Mouse (Mus musculus) midbrain, embryonic 11.5 days (tissue): Measurements from ENCODE around the gene Adgrb3. TPM values are rescaled to one million over a fixed set of nuclear protein-coding genes. Genes with fewer than 3 reads are reported as not detected.

Source experiments
- ATAC-seq: fragments of 200-750 bp; cut with Nextera tagmentation; 2 replicates; pipeline ENCODE4 v1.8.0; 2017; ENCODE audit warnings: moderate TSS enrichment, moderate library complexity; ENCODE audit not compliant: low FRiP score
- DNase-seq: peaks from one replicate; pipeline ENCODE4 v3.0.0; 2015; ENCODE audit warnings: low spot score; ENCODE audit errors: missing footprints
- H3K27ac ChIP-seq: fragments of 300-500 bp; sonication (generic); 2 replicates; pipeline ENCODE4 v1.5.1; 2014; ENCODE audit warnings: low read depth, low read length
- H3K27me3 ChIP-seq: fragments of 300-500 bp; sonication (generic); 2 replicates; pipeline ENCODE4 v1.6.1; 2014; ENCODE audit warnings: mild to moderate bottlenecking, low read length, moderate library complexity, mixed read lengths; ENCODE audit not compliant: control insufficient read depth, insufficient read depth
- H3K36me3 ChIP-seq: fragments of 300-500 bp; sonication (generic); 2 replicates; pipeline ENCODE4 v1.6.1; 2014; ENCODE audit warnings: mild to moderate bottlenecking, low read length, moderate library complexity, mixed read lengths; ENCODE audit not compliant: control insufficient read depth, insufficient read depth
- H3K4me1 ChIP-seq: fragments of 300-500 bp; sonication (generic); 2 replicates; pipeline ENCODE4 v1.6.1; 2014; ENCODE audit warnings: low read length; ENCODE audit not compliant: control insufficient read depth, insufficient read depth
- H3K4me2 ChIP-seq: fragments of 300-500 bp; sonication (generic); 2 replicates; pipeline ENCODE4 v1.6.1; 2014; ENCODE audit warnings: mild to moderate bottlenecking, moderate library complexity
- H3K4me3 ChIP-seq: fragments of 300-500 bp; sonication (generic); 2 replicates; pipeline ENCODE4 v1.5.1; 2014; ENCODE audit warnings: low read depth, low read length
- H3K9ac ChIP-seq: fragments of 300-500 bp; sonication (generic); 2 replicates; pipeline ENCODE4 v1.6.1; 2014; ENCODE audit warnings: low read length
- H3K9me3 ChIP-seq: fragments of 300-500 bp; sonication (generic); 2 replicates; pipeline ENCODE4 v1.6.1; 2016; ENCODE audit warnings: low read length; ENCODE audit not compliant: control insufficient read depth
- WGBS: fragments of 180-500 bp; shearing (Covaris S2); extraction: QIAGEN DNeasy Blood & Tissue Kit; methylation state at CpG from one replicate; pipeline ENCODE4 v1.1.7; 2014; 5-methylcytosine and 5-hydroxymethylcytosine counted together
- polyA plus RNA-seq: library from polyadenylated mRNA; unstranded; fragments of >200 nt; fragmentation: Nextera tagmentation; extraction: Ambion mirVana; gene quantifications from 2 replicates; pipeline ENCODE4 v1.2.1, GENCODE M21; 2014

Adgrb3 gene
- polyA plus RNA-seq, 1 experiment from 2014 or later = 11.5 TPM

DNA sequence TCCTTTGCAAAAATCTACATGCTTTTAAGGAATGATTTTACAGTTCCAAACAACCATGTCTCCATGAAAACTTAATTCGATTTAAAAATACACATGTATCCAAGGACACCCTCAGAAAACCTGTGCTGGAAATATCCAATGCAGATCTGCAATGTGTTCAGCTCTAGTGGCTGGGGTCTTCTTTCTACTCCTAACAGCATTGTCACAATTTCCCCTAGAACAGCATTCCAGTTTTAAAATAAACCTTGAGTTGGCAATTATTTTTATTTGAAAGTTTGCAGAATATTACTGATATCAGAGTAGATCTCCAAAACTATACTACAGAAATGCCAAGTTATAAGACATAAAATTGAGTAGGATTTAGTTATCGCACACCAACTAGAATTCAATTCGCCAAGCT lies 601.6 kb downstream of the Adgrb3 start:
- Histone ChIP-seq H3K27me3 (no peaks in the 10 kb centered on the region), H3K36me3 (no peaks in the 10 kb centered on the region), H3K4me1 (peaks cover 3% of the 10 kb centered on the region; the same call in 1 of the 2 replicates), H3K9ac (peak overlapping the region; percentile 49), H3K27ac (peak overlapping the region; percentile 67), H3K9me3 (no peaks in the 10 kb centered on the region), H3K4me3 (peak overlapping the region; percentile 34), H3K4me2 (peak overlapping the region; percentile 49)
- 45% methylated on average over 3 of the region's 3 CpGs for WGBS
- DNase-seq (no peak), ATAC-seq (no peak)

DNA sequence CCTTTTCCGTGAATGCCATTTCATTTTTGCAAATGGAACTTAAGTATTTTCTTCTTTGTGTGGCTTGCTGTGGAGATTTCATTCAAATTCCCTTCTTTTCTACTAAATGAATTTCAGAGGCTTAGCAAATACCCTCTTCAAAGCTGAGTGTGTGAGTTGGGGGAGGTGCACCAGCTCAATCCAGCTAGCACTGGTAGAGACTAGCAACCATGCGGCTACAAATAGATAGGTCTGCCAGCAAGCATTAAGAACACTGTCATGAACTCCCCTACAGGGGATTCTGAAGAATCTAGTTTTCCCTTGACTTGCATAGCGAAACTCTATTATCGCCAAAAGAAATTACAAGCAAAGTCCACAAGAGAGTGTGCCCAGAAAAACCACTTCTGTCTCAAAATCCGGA lies 624.9 kb downstream of the Adgrb3 start:
- 36% methylated on average over 5 of the region's 5 CpGs for WGBS
- Histone ChIP-seq H3K4me1 (peaks cover 4% of the 10 kb centered on the region; the same call in 1 of the 2 replicates), H3K4me3 (no peak overlapping the region), H3K27me3 (no peaks in the 10 kb centered on the region), H3K27ac (no peak overlapping the region), H3K9me3 (no peaks in the 10 kb centered on the region), H3K36me3 (no peaks in the 10 kb centered on the region), H3K4me2 (no peak overlapping the region), H3K9ac (no peak overlapping the region)
- DNase-seq = no peak
- ATAC-seq = peak; percentile 87; the same call in 1 of the 2 replicates

DNA sequence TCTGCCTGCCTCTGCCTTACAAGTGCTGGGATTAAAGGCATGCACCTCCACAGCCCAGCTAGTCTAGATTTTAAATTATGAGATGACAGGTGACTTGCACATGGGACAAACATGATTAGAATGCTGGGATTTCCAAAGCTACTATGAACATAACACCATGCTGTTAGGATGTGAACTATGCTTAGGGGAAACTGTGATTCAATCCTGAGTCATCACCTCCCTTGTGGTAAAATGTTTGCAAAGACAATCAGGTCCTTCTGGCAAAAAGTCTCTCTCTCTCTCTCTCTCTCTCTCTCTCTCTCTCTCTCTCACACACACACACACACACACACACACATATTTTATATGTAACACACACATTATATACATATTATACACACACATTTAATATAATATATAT lies 630.1 kb downstream of the Adgrb3 start:
- H3K36me3 ChIP-seq = no peaks in the 10 kb centered on the region
- H3K9me3 ChIP-seq = no peaks in the 10 kb centered on the region
- no peak overlapping the region for H3K27ac ChIP-seq
- no peaks in the 10 kb centered on the region for H3K27me3 ChIP-seq
- no peak overlapping the region for H3K4me3 ChIP-seq
- DNase-seq = no peak
- no peaks in the 10 kb centered on the region for H3K4me1 ChIP-seq
- no peak for ATAC-seq
- H3K4me2 ChIP-seq = no peak overlapping the region
- H3K9ac ChIP-seq = no peak overlapping the region

GRCm38 (mm10) chr1:25191986-25192385 lies 637.5 kb downstream of the Adgrb3 start:
- Histone ChIP-seq H3K36me3 (no peaks in the 10 kb centered on the region), H3K27me3 (no peaks in the 10 kb centered on the region), H3K27ac (no peak overlapping the region), H3K9ac (no peak overlapping the region), H3K4me3 (no peak overlapping the region), H3K4me2 (no peak overlapping the region), H3K9me3 (no peaks in the 10 kb centered on the region), H3K4me1 (no peaks in the 10 kb centered on the region)
- ATAC-seq (peak; percentile 61; the same call in 1 of the 2 replicates), DNase-seq (no peak)
- WGBS = 56% methylated on average over 11 of the region's 11 CpGs

- H3K36me3 ChIP-seq = no peaks in the 10 kb centered on the region
- no peaks in the 10 kb centered on the region for H3K27me3 ChIP-seq
- no peak overlapping the region for H3K9ac ChIP-seq
- no peaks in the 10 kb centered on the region for H3K4me1 ChIP-seq
- no peak overlapping the region for H3K4me3 ChIP-seq
- DNase-seq (no peak), ATAC-seq (no peak)
- no peak overlapping the region for H3K4me2 ChIP-seq
- WGBS = 78% methylated on average over 9 of the region's 9 CpGs
- H3K27ac ChIP-seq = no peak overlapping the region
- H3K9me3 ChIP-seq = no peaks in the 10 kb centered on the region
Observed at GRCm38 (mm10) chr1:25189261-25189660, 640.2 kb downstream of the Adgrb3 start.

DNA sequence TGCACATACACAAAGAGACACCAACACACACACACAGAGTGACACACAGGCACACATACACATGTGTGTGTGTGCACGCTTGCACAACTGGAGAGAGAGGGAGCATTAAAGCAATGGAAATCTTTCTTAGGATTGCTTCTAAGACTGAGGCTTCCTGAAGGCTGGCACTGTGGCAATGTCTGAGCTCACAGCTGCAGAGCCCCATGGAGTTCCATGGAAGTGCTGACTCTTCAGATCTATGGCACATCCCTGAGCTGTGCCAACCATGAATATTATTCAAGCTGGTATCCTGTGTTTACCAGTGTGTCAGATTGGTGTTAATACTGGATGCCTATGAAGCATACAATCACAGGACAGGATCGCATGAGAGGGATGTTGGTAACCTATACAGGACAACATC lies 643.6 kb downstream of the Adgrb3 start:
- H3K4me1 ChIP-seq = no peaks in the 10 kb centered on the region
- H3K36me3 ChIP-seq = no peaks in the 10 kb centered on the region
- no peak overlapping the region for H3K27ac ChIP-seq
- WGBS = 94% methylated on average over 2 of the region's 2 CpGs
- no peak for ATAC-seq
- DNase-seq = no peak
- no peaks in the 10 kb centered on the region for H3K9me3 ChIP-seq
- H3K4me2 ChIP-seq = no peak overlapping the region
- H3K4me3 ChIP-seq = no peak overlapping the region
- H3K27me3 ChIP-seq = no peaks in the 10 kb centered on the region
- no peak overlapping the region for H3K9ac ChIP-seq

GRCm38 (mm10) chr1:25181881-25182280 lies 647.6 kb downstream of the Adgrb3 start:
- H3K9ac ChIP-seq = no peak overlapping the region
- no peak for DNase-seq
- WGBS = 76% methylated on average over 2 of the region's 2 CpGs
- H3K9me3 ChIP-seq = no peaks in the 10 kb centered on the region
- no peaks in the 10 kb centered on the region for H3K27me3 ChIP-seq
- H3K4me1 ChIP-seq = peaks cover 21% of the 10 kb centered on the region
- no peak overlapping the region for H3K4me3 ChIP-seq
- no peak overlapping the region for H3K27ac ChIP-seq
- H3K36me3 ChIP-seq = no peaks in the 10 kb centered on the region
- no peak overlapping the region for H3K4me2 ChIP-seq
- ATAC-seq = no peak

GRCm38 (mm10) chr1:25180615-25181014 lies 648.9 kb downstream of the Adgrb3 start:
- Histone ChIP-seq H3K27me3 (no peaks in the 10 kb centered on the region), H3K27ac (peak overlapping the region; percentile 44; the same call in 1 of the 2 replicates), H3K4me1 (peaks cover 21% of the 10 kb centered on the region), H3K9me3 (no peaks in the 10 kb centered on the region), H3K36me3 (no peaks in the 10 kb centered on the region), H3K4me2 (no peak overlapping the region), H3K4me3 (no peak overlapping the region), H3K9ac (no peak overlapping the region)
- ATAC-seq (peak; percentile 15; the same call in 1 of the 2 replicates), DNase-seq (no peak)
- WGBS = 16% methylated on average over 6 of the region's 6 CpGs

DNA sequence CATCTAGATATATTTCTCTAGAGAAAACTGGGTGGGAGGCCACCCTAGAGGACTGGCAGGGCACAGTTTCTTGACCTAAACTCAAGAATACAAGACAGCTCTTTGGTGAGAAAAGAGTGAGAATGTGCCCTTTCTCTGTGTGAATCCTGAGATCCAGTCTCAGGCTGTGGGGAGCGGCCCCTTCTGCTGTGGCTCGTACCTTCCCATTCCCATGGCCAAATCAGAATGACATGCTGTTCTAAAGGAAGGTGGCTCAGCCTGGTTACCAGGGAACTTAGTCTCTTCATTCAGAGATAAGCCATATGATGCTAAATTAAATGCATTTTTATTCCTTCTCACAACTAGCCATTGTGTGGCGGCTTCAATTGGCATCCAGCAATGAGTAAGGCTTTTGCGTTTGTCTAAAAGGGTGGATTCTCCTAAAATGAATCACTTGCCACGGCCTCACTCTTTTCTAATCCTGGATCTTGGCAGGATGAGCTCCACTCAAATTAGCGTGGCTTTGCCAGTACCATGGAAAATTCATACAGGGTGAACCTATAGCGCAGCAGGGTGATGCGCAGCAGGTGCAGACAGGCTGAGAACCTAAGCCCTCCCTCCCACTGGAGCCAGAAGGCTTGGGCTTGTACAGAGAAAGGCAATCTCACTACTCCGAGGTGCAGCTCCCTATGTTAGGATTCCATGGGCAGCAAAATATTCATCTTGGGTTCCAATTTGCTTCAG lies 649.5 kb downstream of the Adgrb3 start:
- ATAC-seq = peak; percentile 78

More for the DNA sequence above, 649.5 kb downstream of the Adgrb3 start:
- H3K9me3 ChIP-seq = no peaks in the 10 kb centered on the region
- H3K36me3 ChIP-seq = no peaks in the 10 kb centered on the region
- H3K9ac ChIP-seq = no peak overlapping the region
- H3K27ac ChIP-seq = peak overlapping the region; percentile 44; the same call in 1 of the 2 replicates
- H3K4me1 ChIP-seq = peaks cover 21% of the 10 kb centered on the region
- no peak overlapping the region for H3K4me2 ChIP-seq
- 20% methylated on average over 9 of the region's 9 CpGs for WGBS
- no peak overlapping the region for H3K4me3 ChIP-seq
- DNase-seq = peak; percentile 90
- no peaks in the 10 kb centered on the region for H3K27me3 ChIP-seq
